In genomic region chr7:101385866-101386452, GRCm38 (mm10) we compare ENCODE assay signal across 12 mouse cellular contexts. TPM values are rescaled to one million over a fixed set of nuclear protein-coding genes. Genes with fewer than 3 reads are reported as not detected.
A peak's percentile ranks its signal among the peaks of the same experiment; 100 is the strongest.
DNase-seq lines count a peak whose midpoint lies in the region; ATAC-seq and TF ChIP-seq lines count a peak whose summit lies in the region.
"Had no signal": no experiment of that assay in that cellular context is flagged by ENCODE, and none has a peak within 500 bp of the region (broad histone marks: within the 10 kb centered on the region; RNA-seq: fewer than 3 reads in every experiment).

No protein-coding gene starts in this region.

- peaks cover 34% of the 10 kb centered on the region for H3K36me3 ChIP-seq in heart, postnatal 0 days (replicated peaks; ENCODE audit: control insufficient read depth, insufficient read depth, low read length)
- no peaks in the 10 kb centered on the region for H3K36me3 ChIP-seq in ES-Bruce4 (ENCODE audit: control insufficient read depth, insufficient read depth, low read length, poor library complexity, severe bottlenecking)
- H3K36me3 ChIP-seq in embryonic facial prominence, embryonic 10.5 days (replicated peaks), result peaks cover 6% of the 10 kb centered on the region
- peaks cover 40% of the 10 kb centered on the region for H3K36me3 ChIP-seq in liver, embryonic 13.5 days

- no peak for TF ChIP-seq EP300 in heart, postnatal 0 days (IDR thresholded peaks at IDR 0.05; ENCODE audit: low read depth)
- no peak for TF ChIP-seq EP300 in ES-Bruce4 (IDR thresholded peaks at IDR 0.05; ENCODE audit: insufficient read depth, low read depth, low read length)

- DNase-seq in heart, postnatal 0 days (ENCODE audit: low spot score), result no peak
- no peak for DNase-seq in heart, postnatal 25 days (ENCODE audit: low spot score)
- DNase-seq in embryonic facial prominence, embryonic 10.5 days (ENCODE audit: low spot score), result peak; percentile 35
- DNase-seq in liver, embryonic 13.5 days, result no peak
- DNase-seq in embryo, embryonic 10.5 days (ENCODE audit: low spot score), result no peak
- DNase-seq in layer of hippocampus, postnatal 10 days (ENCODE audit: low spot score in 2 of 2), result no peak
- DNase-seq in urinary bladder, adult 18-20 months (ENCODE audit: low spot score in 2 of 2), result no peak
- DNase-seq: heart, postnatal 4 days; layer of hippocampus, postnatal 36 days had no signal

- no peak; the same call in 1 of the 2 replicates for ATAC-seq in heart, postnatal 0 days (ENCODE audit: insufficient read depth, low read depth)
- no peak for ATAC-seq in liver, embryonic 13.5 days (ENCODE audit: low read depth)

- no peak overlapping the region for H3K4me3 ChIP-seq in heart, postnatal 0 days (ENCODE audit: low read depth, low read length)
- no peak overlapping the region for H3K4me3 ChIP-seq in ES-Bruce4 (ENCODE audit: low read depth, low read length)
- no peak overlapping the region for H3K4me3 ChIP-seq in embryonic facial prominence, embryonic 10.5 days
- H3K4me3 ChIP-seq in liver, embryonic 13.5 days (replicated peaks), result no peak overlapping the region

- H3K27me3 ChIP-seq in heart, postnatal 0 days (ENCODE audit: control insufficient read depth, insufficient read depth, low read length), result no peaks in the 10 kb centered on the region
- no peaks in the 10 kb centered on the region for H3K27me3 ChIP-seq in ES-Bruce4 (ENCODE audit: control insufficient read depth, insufficient read depth, low read length, poor library complexity, severe bottlenecking)
- no peaks in the 10 kb centered on the region for H3K27me3 ChIP-seq in embryonic facial prominence, embryonic 10.5 days (replicated peaks; ENCODE audit: low read depth, poor library complexity, severe bottlenecking)
- no peaks in the 10 kb centered on the region for H3K27me3 ChIP-seq in liver, embryonic 13.5 days

- H3K9me3 ChIP-seq in heart, postnatal 0 days (replicated peaks; ENCODE audit: control insufficient read depth, low read length), result no peaks in the 10 kb centered on the region
- H3K9me3 ChIP-seq in ES-Bruce4 (replicated peaks; ENCODE audit: control insufficient read depth, insufficient read depth, low read length, poor library complexity, severe bottlenecking), result no peaks in the 10 kb centered on the region
- no peaks in the 10 kb centered on the region for H3K9me3 ChIP-seq in embryonic facial prominence, embryonic 10.5 days
- no peaks in the 10 kb centered on the region for H3K9me3 ChIP-seq in liver, embryonic 13.5 days (replicated peaks)

- peaks cover 24% of the 10 kb centered on the region for H3K4me1 ChIP-seq in heart, postnatal 0 days (ENCODE audit: control insufficient read depth, insufficient read depth)
- H3K4me1 ChIP-seq in ES-Bruce4 (ENCODE audit: control insufficient read depth, insufficient read depth, low read length), result peaks cover 4% of the 10 kb centered on the region
- H3K4me1 ChIP-seq in embryonic facial prominence, embryonic 10.5 days, result peaks cover 29% of the 10 kb centered on the region
- H3K4me1 ChIP-seq in liver, embryonic 13.5 days (replicated peaks), result peaks cover 62% of the 10 kb centered on the region

- WGBS in heart, postnatal 0 days, result 50% methylated on average over 10 of the region's 10 CpGs
- WGBS in embryonic facial prominence, embryonic 10.5 days, result 55% methylated on average over 10 of the region's 10 CpGs
- 57% methylated on average over 10 of the region's 10 CpGs for WGBS in liver, embryonic 13.5 days (ENCODE audit: insufficient replicate concordance)

- peak overlapping the region; percentile 22; the same call in 1 of the 2 replicates for H3K4me2 ChIP-seq in heart, postnatal 0 days (ENCODE audit: low read depth, low read length)
- peak overlapping the region; percentile 30 for H3K4me2 ChIP-seq in liver, embryonic 13.5 days

- TF ChIP-seq POLR2A in ES-Bruce4 (IDR thresholded peaks at IDR 0.05; ENCODE audit: insufficient read depth, low read length), result no peak

- intact Hi-C loops in heart, postnatal 25 days (cut with DNase I), result no loop called here

- H3K9ac ChIP-seq in heart, postnatal 0 days (replicated peaks; ENCODE audit: low read depth, low read length), result no peak overlapping the region; the same call in 1 of the 2 replicates
- no peak overlapping the region for H3K9ac ChIP-seq in ES-Bruce4 (ENCODE audit: low read depth, poor library complexity, severe bottlenecking)
- peak overlapping the region; percentile 45; the same call in 1 of the 2 replicates for H3K9ac ChIP-seq in liver, embryonic 13.5 days

- no peak overlapping the region for H3K27ac ChIP-seq in heart, postnatal 0 days (ENCODE audit: low read depth)
- 0 out of 2 replicates have a peak overlapping the region, but pooled peaks have one; percentile 22 for H3K27ac ChIP-seq in ES-Bruce4 (ENCODE audit: insufficient read depth, low read length)
- H3K27ac ChIP-seq in embryonic facial prominence, embryonic 10.5 days (replicated peaks), result peak overlapping the region; percentile 60; the same call in 1 of the 2 replicates
- H3K27ac ChIP-seq in liver, embryonic 13.5 days, result peak overlapping the region; percentile 69

- TF ChIP-seq CTCF in heart, postnatal 0 days (IDR thresholded peaks at IDR 0.05; ENCODE audit: low read depth), result no peak
- no peak for TF ChIP-seq CTCF in ES-Bruce4 (IDR thresholded peaks at IDR 0.05; ENCODE audit: low read depth, low read length)

RNA-seq across cellular contexts. Expression of gene Gm45837, which starts 24.7 kb away (rescaled TPM):
- 33.8 TPM in 1 of 2 replicates, not detected in the other for total RNA-seq in heart, postnatal 0 days (2014; rRNA removed; ENCODE audit: low replicate concordance)
- polyA plus RNA-seq in heart, postnatal 0 days (2015; fragmentation: Nextera tagmentation; extraction: Ambion mirVana), result 2.4 TPM in 1 of 2 replicates, not detected in the other
- not detected for total RNA-seq in heart, postnatal 25 days (2021)
- polyA plus RNA-seq in ES-Bruce4 (2011; ENCODE audit: insufficient read depth, insufficient read length, low read depth, missing spikeins), result 1.7 TPM in 1 of 2 replicates, not detected in the other
- polyA plus RNA-seq in embryonic facial prominence, embryonic 10.5 days (2016; fragmentation: Nextera tagmentation; extraction: Ambion mirVana), result not detected in 2 replicates
- polyA plus RNA-seq in liver, embryonic 13.5 days (2015; fragmentation: Nextera tagmentation; extraction: Ambion mirVana), result 0.31 and 3.1 TPM in 2 replicates
- 1 to 10 TPM in 1 of 2 experiments, not detected in 1; 1.7 TPM for total RNA-seq in layer of hippocampus, postnatal 10 days (2021)
- polyA plus RNA-seq: neural tube, embryonic 11.5 days; testis, adult 2 months had no signal

RNA-seq across cellular contexts. Expression of gene Pde2a, which starts 35.5 kb away (rescaled TPM):
- 4.7 and 35.2 TPM in 2 replicates for total RNA-seq in heart, postnatal 0 days (2014; rRNA removed; ENCODE audit: low replicate concordance)
- 19.3 and 22.1 TPM in 2 replicates for polyA plus RNA-seq in heart, postnatal 0 days (2015; fragmentation: Nextera tagmentation; extraction: Ambion mirVana)
- 10 to 100 TPM; 63.6 to 65.9 TPM for total RNA-seq in heart, postnatal 25 days (2021)
- 2.9 TPM in 1 of 2 replicates, not detected in the other for polyA plus RNA-seq in ES-Bruce4 (2011; ENCODE audit: insufficient read depth, insufficient read length, low read depth, missing spikeins)
- polyA plus RNA-seq in embryonic facial prominence, embryonic 10.5 days (2016; fragmentation: Nextera tagmentation; extraction: Ambion mirVana), result 21.7 and 22.5 TPM in 2 replicates
- polyA plus RNA-seq in liver, embryonic 13.5 days (2015; fragmentation: Nextera tagmentation; extraction: Ambion mirVana), result 4.0 and 6.7 TPM in 2 replicates
- 100 to 1,000 TPM; 197 to 215 TPM for total RNA-seq in layer of hippocampus, postnatal 10 days (2021)

RNA-seq across cellular contexts. Expression of gene Arap1, which starts 38.1 kb away (rescaled TPM):
- total RNA-seq in heart, postnatal 0 days (2014; rRNA removed; ENCODE audit: low replicate concordance), result 36.2 and 101 TPM in 2 replicates
- 18.6 and 19.8 TPM in 2 replicates for polyA plus RNA-seq in heart, postnatal 0 days (2015; fragmentation: Nextera tagmentation; extraction: Ambion mirVana)
- total RNA-seq in heart, postnatal 25 days (2021), result 10 to 100 TPM; 31.6 to 35.9 TPM
- polyA plus RNA-seq in ES-Bruce4 (2011; ENCODE audit: insufficient read depth, insufficient read length, low read depth, missing spikeins), result 28.2 and 31.5 TPM in 2 replicates
- 15.4 and 17.4 TPM in 2 replicates for polyA plus RNA-seq in embryonic facial prominence, embryonic 10.5 days (2016; fragmentation: Nextera tagmentation; extraction: Ambion mirVana)
- polyA plus RNA-seq in liver, embryonic 13.5 days (2015; fragmentation: Nextera tagmentation; extraction: Ambion mirVana), result 13.1 and 14.8 TPM in 2 replicates
- 10 to 100 TPM; 19.1 to 24.0 TPM for total RNA-seq in layer of hippocampus, postnatal 10 days (2021)
